Comparison of ENCODE assay signal across 8 mouse cellular contexts in the genomic region with DNA sequence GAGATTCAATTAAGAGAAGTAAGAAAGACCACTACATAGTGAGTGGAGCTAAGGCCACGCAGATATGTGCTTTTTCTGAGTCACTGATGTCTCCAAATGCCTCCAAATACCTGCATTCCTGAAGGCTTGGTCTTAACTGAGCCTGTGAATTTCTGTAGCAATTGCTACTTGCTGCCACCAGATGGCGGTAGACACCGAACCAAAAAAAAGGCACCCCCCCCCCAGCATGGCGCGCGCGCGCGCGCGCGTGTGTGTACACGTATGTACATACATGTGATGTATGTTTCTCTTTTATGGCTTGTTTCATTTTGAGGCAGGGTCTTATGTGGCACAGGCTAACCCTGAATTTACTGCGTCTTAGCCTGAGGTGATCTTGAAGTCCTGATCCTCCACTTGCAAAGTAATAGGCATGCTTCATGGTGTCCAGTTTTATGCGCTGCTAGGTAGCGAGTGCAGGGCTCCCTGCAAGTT. TPM values are rescaled to one million over a fixed set of nuclear protein-coding genes. Genes with fewer than 3 reads are reported as not detected.
DNase-seq lines count a peak whose midpoint lies in the region; ATAC-seq and TF ChIP-seq lines count a peak whose summit lies in the region.

No protein-coding gene starts in this region.

- 15% methylated on average over 16 of the region's 16 CpGs for WGBS in kidney, postnatal 0 days
- 17% methylated on average over 16 of the region's 16 CpGs for WGBS in midbrain, postnatal 0 days

- H3K36me3 ChIP-seq in kidney, postnatal 0 days (ENCODE audit: insufficient read depth, low read length), result no peaks in the 10 kb centered on the region
- H3K36me3 ChIP-seq in midbrain, postnatal 0 days (ENCODE audit: insufficient read depth, low read length), result no peaks in the 10 kb centered on the region

- H3K4me1 ChIP-seq in embryonic fibroblast, embryonic 13.5 days (ENCODE audit: control insufficient read depth, insufficient read depth, low read length), result no peaks in the 10 kb centered on the region
- H3K4me1 ChIP-seq in kidney, postnatal 0 days (replicated peaks; ENCODE audit: insufficient read depth, low read length), result no peaks in the 10 kb centered on the region
- no peaks in the 10 kb centered on the region for H3K4me1 ChIP-seq in midbrain, postnatal 0 days (ENCODE audit: insufficient read depth, low read length)

- TF ChIP-seq CTCF in layer of hippocampus, adult 2 months (conservative IDR thresholded peaks at IDR 0.05), result peak; percentile 89
- no peak for TF ChIP-seq CTCF in embryonic fibroblast, embryonic 13.5 days (IDR thresholded peaks at IDR 0.05; ENCODE audit: borderline replicate concordance, insufficient read depth, low read length)
- peak; percentile 80 for TF ChIP-seq CTCF in kidney, postnatal 0 days (IDR thresholded peaks at IDR 0.05; ENCODE audit: low read depth)
- TF ChIP-seq CTCF in midbrain, postnatal 0 days (IDR thresholded peaks at IDR 0.05), result peak; percentile 83

- peak overlapping the region; percentile 33 for H3K4me2 ChIP-seq in kidney, postnatal 0 days (ENCODE audit: low read length)
- 0 out of 2 replicates have a peak overlapping the region, but pooled peaks have one; percentile 20 for H3K4me2 ChIP-seq in midbrain, postnatal 0 days (ENCODE audit: low read depth, low read length, poor library complexity, severe bottlenecking)

- TF ChIP-seq POLR2A in embryonic fibroblast, embryonic 13.5 days (IDR thresholded peaks at IDR 0.05; ENCODE audit: low read depth, low read length), result no peak

- DNase-seq in layer of hippocampus, adult 2 months (ENCODE audit: low spot score in 2 of 2), result no peak
- DNase-seq in layer of hippocampus, adult 9-11 months, result no peak
- peak; percentile 41 for DNase-seq in Muller cell, postnatal 12 days (ENCODE audit: inconsistent ontology term)
- DNase-seq in kidney, postnatal 0 days (ENCODE audit: low spot score), result peak; percentile 52
- peak; percentile 44 for DNase-seq in midbrain, postnatal 0 days (ENCODE audit: low spot score)
- no peak for DNase-seq in urinary bladder, adult 18-20 months (ENCODE audit: low spot score in 2 of 2)
- DNase-seq in gastrocnemius, postnatal 14 days, result no peak

- peak; percentile 69 for ATAC-seq in kidney, postnatal 0 days (replicated peaks; ENCODE audit: low FRiP score, low read depth)
- peak; percentile 53 for ATAC-seq in midbrain, postnatal 0 days (ENCODE audit: low FRiP score)

- intact Hi-C loops in gastrocnemius, postnatal 14 days (cut with DNase I; ENCODE audit: low total_unique reads), result no loop called here

- H3K9ac ChIP-seq in kidney, postnatal 0 days (ENCODE audit: low read depth, low read length), result no peak overlapping the region
- H3K9ac ChIP-seq in midbrain, postnatal 0 days (replicated peaks; ENCODE audit: low read length, poor library complexity, severe bottlenecking), result no peak overlapping the region

- H3K9me3 ChIP-seq in kidney, postnatal 0 days (replicated peaks; ENCODE audit: low read length), result no peaks in the 10 kb centered on the region
- no peaks in the 10 kb centered on the region for H3K9me3 ChIP-seq in midbrain, postnatal 0 days (ENCODE audit: low read length)

- peak overlapping the region; percentile 42 for H3K4me3 ChIP-seq in layer of hippocampus, adult 2 months
- peak overlapping the region; percentile 21 for H3K4me3 ChIP-seq in embryonic fibroblast, embryonic 13.5 days (ENCODE audit: insufficient read depth, low read length)
- 0 out of 2 replicates have a peak overlapping the region, but pooled peaks have one; percentile 10 for H3K4me3 ChIP-seq in kidney, postnatal 0 days (replicated peaks; ENCODE audit: low read depth, low read length)
- H3K4me3 ChIP-seq in midbrain, postnatal 0 days (ENCODE audit: low read depth, low read length), result no peak overlapping the region

- no peaks in the 10 kb centered on the region for H3K27me3 ChIP-seq in kidney, postnatal 0 days (ENCODE audit: insufficient read depth, low read length)
- no peaks in the 10 kb centered on the region for H3K27me3 ChIP-seq in midbrain, postnatal 0 days (ENCODE audit: insufficient read depth, low read length)

- H3K27ac ChIP-seq in layer of hippocampus, adult 2 months, result no peak overlapping the region
- H3K27ac ChIP-seq in embryonic fibroblast, embryonic 13.5 days (ENCODE audit: insufficient read depth, low read length), result no peak overlapping the region
- no peak overlapping the region for H3K27ac ChIP-seq in kidney, postnatal 0 days
- H3K27ac ChIP-seq in midbrain, postnatal 0 days (ENCODE audit: low read depth, low read length), result no peak overlapping the region

RNA-seq across cellular contexts. Expression of gene Aurkc, which starts 54.3 kb away (rescaled TPM):
- not detected for total RNA-seq in layer of hippocampus, adult 2 months (2021)
- not detected in 2 replicates for polyA plus RNA-seq in embryonic fibroblast, embryonic 13.5 days (2011; ENCODE audit: insufficient read length, low read depth, missing spikeins)
- polyA plus RNA-seq in kidney, postnatal 0 days (2015; fragmentation: Nextera tagmentation; extraction: Ambion mirVana), result not detected in 2 replicates
- total RNA-seq in midbrain, postnatal 0 days (2014; rRNA removed), result not detected in 2 replicates
- not detected in 2 replicates for polyA plus RNA-seq in midbrain, postnatal 0 days (2015; fragmentation: Nextera tagmentation; extraction: Ambion mirVana)
- not detected for total RNA-seq in gastrocnemius, postnatal 14 days (2021)

Comparison
In these comparisons a context has a peak if more than half of its experiments do, and no peak if none do; other contexts are left out.
1. DNase-seq: peak in Muller cell, postnatal 12 days (single experiment), kidney, postnatal 0 days (single experiment) and midbrain, postnatal 0 days (single experiment); none in layer of hippocampus, adult 2 months (0 of 2), layer of hippocampus, adult 9-11 months (single experiment), urinary bladder, adult 18-20 months (0 of 2) and gastrocnemius, postnatal 14 days (single experiment).